Mouse (Mus musculus): ENCODE data around the gene Zfp931. TPM values are rescaled to one million over a fixed set of nuclear protein-coding genes. Genes with fewer than 3 reads are reported as not detected.

The Zfp931 gene
- polyA plus RNA-seq, 2 experiments from 2014 or later = 11.1 to 13.6 TPM

Other genes starting within 250 kb of the Zfp931 start
- 10 to 100 TPM; 14.6 to 18.6 TPM for gene Gm14325, start 238.1 kb downstream of the Zfp931 start, polyA plus RNA-seq (2017; shearing (Covaris generic))
- gene Gm14327, start 181.4 kb downstream of the Zfp931 start, polyA plus RNA-seq (2017; shearing (Covaris generic)) = 10 to 100 TPM in 1 of 2 experiments, under 1 TPM in 1; 0.86 to 16.6 TPM
- 1 to 10 TPM in 1 of 2 experiments, under 1 TPM in 1; 0.83 to 1.9 TPM for gene Zfp972, start 152.9 kb downstream of the Zfp931 start, polyA plus RNA-seq (2017; shearing (Covaris generic))
- 10 to 100 TPM; 15.1 to 20.0 TPM for gene Gm14326, start 121.2 kb downstream of the Zfp931 start, polyA plus RNA-seq (2017; shearing (Covaris generic))
- gene Zfp971, start 55.2 kb downstream of the Zfp931 start, polyA plus RNA-seq (2017; shearing (Covaris generic)) = 10 to 100 TPM in 1 of 2 experiments, 1 to 10 TPM in 1; 8.7 to 11.8 TPM
- gene Phactr3, start 40.5 kb upstream of the Zfp931 start, polyA plus RNA-seq (2017; shearing (Covaris generic)) = 1 to 10 TPM in 1 of 2 experiments, under 1 TPM in 1; 0.38 to 1.1 TPM

Data from activated CD4-positive, CD25-positive, alpha-beta regulatory T cell, adult 4 months (primary cell).